Comparison of ENCODE assay signal across 9 mouse cellular contexts in genomic region chr9:23027377-23028313, GRCm38 (mm10).
DNase-seq lines count a peak whose midpoint lies in the region; ATAC-seq and TF ChIP-seq lines count a peak whose summit lies in the region.
"Had no signal": no experiment of that assay in that cellular context is flagged by ENCODE, and none has a peak within 500 bp of the region (broad histone marks: within the 10 kb centered on the region; RNA-seq: fewer than 3 reads in every experiment).

No protein-coding gene starts in this region.

- H3K4me3 ChIP-seq in liver, adult 2 months (ENCODE audit: insufficient read depth, low read depth, low read length): no peak overlapping the region
- H3K4me3 ChIP-seq in liver, embryonic 12.5 days: no peak overlapping the region
- H3K4me3 ChIP-seq in forebrain, postnatal 0 days (ENCODE audit: low read depth, low read length): no peak overlapping the region
- no peak overlapping the region for H3K4me3 ChIP-seq in intestine, embryonic 15.5 days (replicated peaks)
- no peak overlapping the region for H3K4me3 ChIP-seq in left cerebral cortex, adult 2 months
- H3K4me3 ChIP-seq in midbrain, embryonic 14.5 days (replicated peaks; ENCODE audit: low read depth, low read length): no peak overlapping the region

- no peaks in the 10 kb centered on the region for H3K4me1 ChIP-seq in liver, adult 2 months (ENCODE audit: control insufficient read depth, insufficient read depth, low read length)
- H3K4me1 ChIP-seq in liver, embryonic 12.5 days: no peaks in the 10 kb centered on the region
- no peaks in the 10 kb centered on the region for H3K4me1 ChIP-seq in forebrain, postnatal 0 days (ENCODE audit: insufficient read depth)
- peaks cover 3% of the 10 kb centered on the region; the same call in 1 of the 2 replicates for H3K4me1 ChIP-seq in intestine, embryonic 15.5 days (replicated peaks)
- no peaks in the 10 kb centered on the region for H3K4me1 ChIP-seq in midbrain, embryonic 14.5 days (ENCODE audit: control insufficient read depth, insufficient read depth, low read length)

- TF ChIP-seq POLR2A in liver, adult 2 months (IDR thresholded peaks at IDR 0.05; ENCODE audit: extremely low read depth, insufficient read depth, low read length): no peak

- H3K27ac ChIP-seq in liver, adult 2 months (replicated peaks; ENCODE audit: insufficient read depth, low read depth, low read length): no peak overlapping the region
- H3K27ac ChIP-seq in liver, embryonic 12.5 days: no peak overlapping the region
- no peak overlapping the region for H3K27ac ChIP-seq in forebrain, postnatal 0 days (ENCODE audit: low read depth, low read length)
- H3K27ac ChIP-seq in intestine, embryonic 15.5 days: no peak overlapping the region
- no peak overlapping the region for H3K27ac ChIP-seq in left cerebral cortex, adult 2 months
- no peak overlapping the region for H3K27ac ChIP-seq in midbrain, embryonic 14.5 days (replicated peaks; ENCODE audit: low read depth, low read length)
- H3K27ac ChIP-seq: macrophage had no signal

- peak; percentile 53; the same call in 1 of the 2 replicates for TF ChIP-seq CTCF in liver, adult 2 months (IDR thresholded peaks at IDR 0.05; ENCODE audit: low read depth, low read length)
- peak; percentile 95 for TF ChIP-seq CTCF in forebrain, postnatal 0 days (IDR thresholded peaks at IDR 0.05; ENCODE audit: low read depth)
- peak; percentile 88 for TF ChIP-seq CTCF in left cerebral cortex, adult 2 months (IDR thresholded peaks at IDR 0.05)

- intact Hi-C loops in left cerebral cortex, adult 2 months (cut with DNase I): loop anchor here (1.0 to 10.0 kb wide), 3 partner anchors 185 to 367 kb away; no protein-coding TSS in a partner anchor

- no peak overlapping the region for H3K9ac ChIP-seq in liver, adult 2 months (ENCODE audit: low read depth, low read length)
- H3K9ac ChIP-seq in liver, embryonic 12.5 days: no peak overlapping the region
- H3K9ac ChIP-seq in forebrain, postnatal 0 days: no peak overlapping the region
- H3K9ac ChIP-seq in intestine, embryonic 15.5 days: no peak overlapping the region
- no peak overlapping the region for H3K9ac ChIP-seq in midbrain, embryonic 14.5 days (replicated peaks; ENCODE audit: low read length)

- H3K79me2 ChIP-seq in liver, adult 2 months (ENCODE audit: control insufficient read depth, insufficient read depth, low read length): no peaks in the 10 kb centered on the region

- H3K4me2 ChIP-seq in liver, embryonic 12.5 days: no peak overlapping the region
- no peak overlapping the region for H3K4me2 ChIP-seq in forebrain, postnatal 0 days (ENCODE audit: low read depth)
- no peak overlapping the region for H3K4me2 ChIP-seq in intestine, embryonic 15.5 days (replicated peaks)
- no peak overlapping the region for H3K4me2 ChIP-seq in midbrain, embryonic 14.5 days (ENCODE audit: low read length)

- ATAC-seq in liver, embryonic 12.5 days: no peak
- ATAC-seq in forebrain, postnatal 0 days: peak; percentile 79
- ATAC-seq in intestine, embryonic 15.5 days: peak; percentile 34; the same call in 1 of the 2 replicates
- peak; percentile 58; the same call in 1 of the 2 replicates for ATAC-seq in midbrain, embryonic 14.5 days (ENCODE audit: low FRiP score, low TSS enrichment)

- H3K27me3 ChIP-seq in liver, adult 2 months (ENCODE audit: control insufficient read depth, insufficient read depth, low read length): no peaks in the 10 kb centered on the region
- no peaks in the 10 kb centered on the region for H3K27me3 ChIP-seq in liver, embryonic 12.5 days (replicated peaks)
- H3K27me3 ChIP-seq in forebrain, postnatal 0 days (ENCODE audit: insufficient read depth, low read length): no peaks in the 10 kb centered on the region
- H3K27me3 ChIP-seq in intestine, embryonic 15.5 days (replicated peaks): no peaks in the 10 kb centered on the region
- no peaks in the 10 kb centered on the region for H3K27me3 ChIP-seq in midbrain, embryonic 14.5 days (ENCODE audit: control insufficient read depth, insufficient read depth, low read length)

- peak; percentile 45 for DNase-seq in liver, adult 2 months (ENCODE audit: extremely low read depth, low read depth, low spot score)
- DNase-seq in c-Kit-positive CD71-positive TER-119-negative erythroid progenitor cells, embryonic 14.5 days (ENCODE audit: low read depth): peak; percentile 9
- peak; percentile 82 for DNase-seq in forebrain, postnatal 0 days
- DNase-seq in left cerebral cortex, adult 2 months (ENCODE audit: extremely low spot score in 1 of 2, low spot score in 2 of 2): peak; percentile 62 to 67
- peak; percentile 87 for DNase-seq in midbrain, embryonic 14.5 days
- peak; percentile 28 for DNase-seq in thymus, postnatal 25 days

- no peaks in the 10 kb centered on the region for H3K9me3 ChIP-seq in liver, embryonic 12.5 days (replicated peaks)
- no peaks in the 10 kb centered on the region for H3K9me3 ChIP-seq in forebrain, postnatal 0 days (ENCODE audit: low read length)
- no peaks in the 10 kb centered on the region for H3K9me3 ChIP-seq in intestine, embryonic 15.5 days
- no peaks in the 10 kb centered on the region for H3K9me3 ChIP-seq in midbrain, embryonic 14.5 days (ENCODE audit: control insufficient read depth, low read length)

- no peaks in the 10 kb centered on the region for H3K36me3 ChIP-seq in liver, adult 2 months (ENCODE audit: control insufficient read depth, insufficient read depth, low read length)
- H3K36me3 ChIP-seq in liver, embryonic 12.5 days: no peaks in the 10 kb centered on the region
- no peaks in the 10 kb centered on the region for H3K36me3 ChIP-seq in forebrain, postnatal 0 days (ENCODE audit: insufficient read depth)
- H3K36me3 ChIP-seq in intestine, embryonic 15.5 days: no peaks in the 10 kb centered on the region
- H3K36me3 ChIP-seq in midbrain, embryonic 14.5 days (ENCODE audit: control insufficient read depth, insufficient read depth, low read length): no peaks in the 10 kb centered on the region

- 76% methylated on average over 9 of the region's 9 CpGs for WGBS in liver, adult 2 months
- WGBS in liver, embryonic 12.5 days (ENCODE audit: insufficient replicate concordance): 54% methylated on average over 9 of the region's 9 CpGs
- 38% methylated on average over 9 of the region's 9 CpGs for WGBS in forebrain, postnatal 0 days
- 68% methylated on average over 9 of the region's 9 CpGs for WGBS in intestine, embryonic 15.5 days
- WGBS in midbrain, embryonic 14.5 days: 29% methylated on average over 9 of the region's 9 CpGs

Comparison
In these comparisons a context has a peak if more than half of its experiments do, and no peak if none do; other contexts are left out.
1. DNase-seq: peak in every context shown above with its lines; median percentile 87 in midbrain, embryonic 14.5 days; 82 in forebrain, postnatal 0 days; 64 in left cerebral cortex, adult 2 months; 45 in liver, adult 2 months; 28 in thymus, postnatal 25 days; 9 in c-Kit-positive CD71-positive TER-119-negative erythroid progenitor cells, embryonic 14.5 days.